Mouse (Mus musculus) regulatory T cell (primary cell): ENCODE results near the gene Olfr1262.

Experiments used
- in situ Hi-C: fragments of 300-600 bp; cut with MboI, MseI; formaldehyde crosslinking; loops from one replicate; pipeline ENCODE4 v1.15.1; 2025; ENCODE audit warnings: high pct_unique_total_duplicates

Olfr1262 gene

GRCm38 (mm10) chr2:89999845-90000244 lies at the start of gene Olfr1262:
TSS of gene Olfr1262 (plus strand) at chr2:90000145.
- in situ Hi-C loops, result no loop called here

- in situ Hi-C loops, result no loop called here
Measured at GRCm38 (mm10) chr2:89974184-89974583, 25.8 kb upstream of the Olfr1262 start, which contains the start of gene Olfr1260. TSS of gene Olfr1260 (plus strand) at chr2:89974340.

GRCm38 (mm10) chr2:89977709-89978108 lies 22.2 kb upstream of the Olfr1262 start:
- in situ Hi-C loops, result no loop called here

DNA sequence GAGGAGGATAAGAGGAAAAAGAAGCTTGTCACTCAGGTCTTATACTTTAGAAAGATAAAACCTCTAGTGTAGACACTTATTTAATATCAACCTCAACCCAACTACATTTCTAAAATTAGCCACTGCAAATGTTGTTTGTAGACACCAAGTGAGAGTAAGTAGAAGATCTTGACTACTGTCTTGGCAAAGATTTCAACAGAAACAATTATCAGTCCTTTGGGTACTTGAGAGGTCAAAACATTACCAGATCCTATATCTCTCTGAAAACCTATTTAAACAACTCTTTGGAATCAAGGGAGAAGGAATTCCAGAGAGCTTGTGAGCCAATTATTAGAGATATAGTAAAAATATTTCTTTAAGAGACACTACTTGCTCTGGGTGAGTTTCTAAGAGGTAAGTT lies 9.0 kb upstream of the Olfr1262 start, which contains the start of gene Olfr1261:
Gene Olfr1261, plus strand, starts transcription at position 301 of the 400 bp plus-strand sequence.
- in situ Hi-C loops, result no loop called here

DNA sequence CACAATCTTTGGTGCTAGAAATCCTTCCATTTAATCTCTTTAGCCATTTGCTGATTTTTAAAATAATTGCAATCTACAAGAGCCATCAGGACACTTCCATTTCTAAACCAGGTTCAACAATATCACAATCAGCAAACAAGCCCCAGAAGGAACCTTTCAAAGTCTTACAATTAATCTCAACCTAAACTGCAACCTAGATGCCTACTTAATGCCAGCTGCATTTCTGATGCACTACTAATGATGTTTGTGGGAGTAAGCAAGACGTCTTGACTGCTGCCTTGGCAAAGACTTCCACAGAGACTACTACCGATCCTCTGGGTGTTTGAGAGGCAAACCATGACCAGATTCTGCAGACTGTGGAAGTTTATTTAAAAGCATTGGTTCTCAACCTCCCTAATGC lies 11.9 kb downstream of the Olfr1262 start, which contains the start of gene Olfr1263:
Gene Olfr1263, plus strand, starts transcription at position 301 of the 400 bp plus-strand sequence.
- in situ Hi-C loops, result no loop called here

DNA sequence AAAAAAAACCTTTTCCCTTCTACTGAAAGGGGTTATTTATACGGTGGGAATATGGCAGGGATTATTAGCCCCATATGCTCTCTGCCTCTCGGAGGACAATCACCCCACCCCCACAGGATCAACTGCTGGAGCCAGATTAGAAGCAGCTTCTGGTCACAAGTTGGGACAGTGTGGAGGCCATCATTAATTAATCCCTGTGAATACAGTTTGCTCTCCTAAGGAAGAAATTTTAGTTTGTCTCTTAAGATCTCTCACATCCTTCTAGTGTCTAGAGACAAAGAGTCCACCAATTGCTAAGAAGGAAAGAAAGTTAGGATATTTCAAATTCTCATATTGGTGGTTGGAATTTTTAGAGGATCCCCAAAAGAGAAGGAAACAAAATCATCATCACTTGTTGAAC lies 25.5 kb downstream of the Olfr1262 start, which contains the start of gene Olfr1264:
Gene Olfr1264, minus strand, starts transcription at position 101 of the 400 bp plus-strand sequence.
- in situ Hi-C loops, result no loop called here

DNA sequence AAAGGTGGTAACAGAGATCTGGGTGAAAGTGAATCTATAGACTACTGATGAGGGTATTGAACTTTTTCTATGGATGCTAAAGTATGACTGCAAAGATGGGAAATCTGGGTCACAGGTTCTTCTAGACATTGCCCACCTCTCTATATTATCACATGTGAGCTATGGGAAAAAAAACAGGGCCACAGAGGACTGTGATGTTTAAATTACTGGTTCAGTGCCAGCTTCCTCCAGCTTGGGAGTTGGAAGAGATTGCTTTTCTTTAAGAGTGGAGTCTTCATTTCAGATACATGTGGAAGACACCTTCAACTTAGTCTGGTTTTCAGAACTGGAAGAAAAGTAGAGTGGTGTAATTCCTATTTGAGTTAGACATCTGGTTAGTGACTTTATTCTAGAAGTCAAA lies 35.1 kb downstream of the Olfr1262 start, which contains the start of gene Olfr1265:
Gene Olfr1265, plus strand, starts transcription at position 301 of the 400 bp plus-strand sequence.
- in situ Hi-C loops, result loop anchor here (5.0 kb wide), 1 partner anchor 82 kb away; no protein-coding TSS in a partner anchor
